In the genomic region with DNA sequence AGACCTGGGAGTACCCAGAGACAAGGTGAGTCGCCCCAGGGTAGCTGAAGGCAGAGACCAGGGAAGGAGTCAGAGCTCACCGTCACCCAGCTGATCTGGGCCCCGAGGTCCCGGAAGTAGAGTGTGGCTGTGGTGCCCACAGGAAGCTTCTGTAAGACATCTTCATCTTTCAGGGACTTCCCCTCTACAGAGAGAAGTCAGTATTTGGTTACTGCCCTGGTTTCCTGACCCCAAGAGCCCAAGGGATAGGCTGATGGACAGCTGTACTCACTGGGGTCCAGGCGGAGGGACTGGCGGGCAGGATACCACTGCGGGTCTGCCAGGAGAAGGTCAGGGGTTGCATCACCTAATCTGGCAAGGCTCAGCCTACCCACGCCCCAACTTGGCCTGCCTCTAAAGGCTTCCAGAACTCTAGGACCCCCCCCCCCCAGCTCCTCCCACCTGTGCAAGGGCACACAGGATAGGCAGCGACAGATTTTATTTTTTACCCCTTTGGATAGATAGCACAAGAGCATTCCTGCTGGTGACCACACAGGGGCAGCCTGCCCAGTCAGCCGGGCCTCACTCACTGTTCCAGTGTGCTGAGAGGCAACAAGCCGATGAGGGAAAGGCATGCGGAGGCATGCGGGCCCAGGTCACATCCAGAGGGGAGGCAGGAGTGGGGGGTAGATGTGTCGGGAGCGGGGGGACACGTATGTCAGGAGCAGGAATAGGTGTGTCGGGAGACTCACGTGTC, we compare ENCODE assay signal across 11 mouse cellular contexts. TPM values are rescaled to one million over a fixed set of nuclear protein-coding genes. Genes with fewer than 3 reads are reported as not detected.
DNase-seq lines count a peak whose midpoint lies in the region; ATAC-seq and TF ChIP-seq lines count a peak whose summit lies in the region.
"Had no signal": no experiment of that assay in that cellular context is flagged by ENCODE, and none has a peak within 500 bp of the region (broad histone marks: within the 10 kb centered on the region; RNA-seq: fewer than 3 reads in every experiment).

No protein-coding gene starts in this region.

- H3K9me3 ChIP-seq in heart, embryonic 11.5 days (replicated peaks; ENCODE audit: control insufficient read depth, low read length), result no peaks in the 10 kb centered on the region
- no peaks in the 10 kb centered on the region for H3K9me3 ChIP-seq in liver, embryonic 12.5 days (replicated peaks)
- H3K9me3 ChIP-seq in midbrain, embryonic 11.5 days (ENCODE audit: control insufficient read depth, low read length), result no peaks in the 10 kb centered on the region
- H3K9me3 ChIP-seq: limb, embryonic 12.5 days had no signal

- H3K36me3 ChIP-seq in heart, embryonic 11.5 days (ENCODE audit: control insufficient read depth, insufficient read depth, low read length), result peaks cover 17% of the 10 kb centered on the region
- H3K36me3 ChIP-seq in liver, embryonic 12.5 days, result peaks cover 65% of the 10 kb centered on the region
- H3K36me3 ChIP-seq in midbrain, embryonic 11.5 days (ENCODE audit: control insufficient read depth, insufficient read depth, low read length), result peaks cover 16% of the 10 kb centered on the region

- WGBS in lung, adult 2 months, result 68% methylated on average over 18 of the region's 18 CpGs
- 75% methylated on average over 17 of the region's 18 CpGs for WGBS in heart, embryonic 11.5 days (ENCODE audit: insufficient replicate concordance)
- 56% methylated on average over 18 of the region's 18 CpGs for WGBS in liver, embryonic 12.5 days (ENCODE audit: insufficient replicate concordance)
- 90% methylated on average over 18 of the region's 18 CpGs for WGBS in midbrain, embryonic 11.5 days

- H3K4me1 ChIP-seq in lung, adult 2 months (ENCODE audit: control insufficient read depth, insufficient read depth, low read length), result peaks cover 3% of the 10 kb centered on the region; the same call in 1 of the 2 replicates
- H3K4me1 ChIP-seq in heart, embryonic 11.5 days (ENCODE audit: control insufficient read depth, insufficient read depth, low read length), result peaks cover 54% of the 10 kb centered on the region
- peaks cover 68% of the 10 kb centered on the region for H3K4me1 ChIP-seq in liver, embryonic 12.5 days
- H3K4me1 ChIP-seq in midbrain, embryonic 11.5 days (ENCODE audit: control insufficient read depth, insufficient read depth, low read length), result peaks cover 8% of the 10 kb centered on the region

- DNase-seq in adrenal gland, adult 2 months, result peak; percentile 17
- DNase-seq in adrenal gland, postnatal 36 days, result no peak
- no peak for DNase-seq in lung, adult 2 months
- no peak for DNase-seq in lung, adult 18-20 months
- DNase-seq in spleen, postnatal 36 days (ENCODE audit: low spot score in 2 of 2), result peak; percentile 81 to 84
- DNase-seq in midbrain, embryonic 11.5 days (ENCODE audit: low spot score, missing footprints), result no peak

- ATAC-seq in heart, embryonic 11.5 days (replicated peaks; ENCODE audit: insufficient number of reproducible peaks, low FRiP score, low TSS enrichment), result no peak
- peak; percentile 6; the same call in 1 of the 2 replicates for ATAC-seq in liver, embryonic 12.5 days
- ATAC-seq in midbrain, embryonic 11.5 days (ENCODE audit: low FRiP score), result no peak

- H3K27ac ChIP-seq in heart, embryonic 11.5 days (ENCODE audit: low read depth, low read length), result no peak overlapping the region
- H3K27ac ChIP-seq in liver, embryonic 12.5 days, result 0 out of 2 replicates have a peak overlapping the region, but pooled peaks have one; percentile 41
- H3K27ac ChIP-seq in midbrain, embryonic 11.5 days (ENCODE audit: low read depth, low read length), result no peak overlapping the region
- H3K27ac ChIP-seq: limb, embryonic 12.5 days had no signal

- H3K4me2 ChIP-seq in heart, embryonic 11.5 days, result no peak overlapping the region
- H3K4me2 ChIP-seq in liver, embryonic 12.5 days, result peak overlapping the region; percentile 12; the same call in 1 of the 2 replicates
- H3K4me2 ChIP-seq in midbrain, embryonic 11.5 days, result no peak overlapping the region
- H3K4me2 ChIP-seq: limb, embryonic 12.5 days had no signal

- 0 out of 2 replicates have a peak overlapping the region, but pooled peaks have one; percentile 5 for H3K9ac ChIP-seq in heart, embryonic 11.5 days (ENCODE audit: low read depth, low read length)
- no peak overlapping the region for H3K9ac ChIP-seq in liver, embryonic 12.5 days
- H3K9ac ChIP-seq in midbrain, embryonic 11.5 days (ENCODE audit: low read length), result no peak overlapping the region
- H3K9ac ChIP-seq: limb, embryonic 12.5 days had no signal

- no peak for TF ChIP-seq CTCF in lung, adult 2 months (IDR thresholded peaks at IDR 0.05; ENCODE audit: insufficient read depth, low read length)

- H3K4me3 ChIP-seq in lung, adult 2 months (replicated peaks; ENCODE audit: extremely low read depth, low read depth, low read length), result peak overlapping the region; percentile 13
- H3K4me3 ChIP-seq in heart, embryonic 11.5 days (ENCODE audit: low read depth, low read length), result no peak overlapping the region
- no peak overlapping the region for H3K4me3 ChIP-seq in liver, embryonic 12.5 days
- H3K4me3 ChIP-seq in midbrain, embryonic 11.5 days (ENCODE audit: low read depth, low read length), result no peak overlapping the region
- H3K4me3 ChIP-seq: limb, embryonic 12.5 days had no signal

- H3K27me3 ChIP-seq in heart, embryonic 11.5 days (ENCODE audit: control insufficient read depth, insufficient read depth, low read length), result no peaks in the 10 kb centered on the region
- no peaks in the 10 kb centered on the region for H3K27me3 ChIP-seq in liver, embryonic 12.5 days (replicated peaks)
- H3K27me3 ChIP-seq in midbrain, embryonic 11.5 days (ENCODE audit: control insufficient read depth, insufficient read depth, low read length), result no peaks in the 10 kb centered on the region
- H3K27me3 ChIP-seq: limb, embryonic 12.5 days had no signal

- TF ChIP-seq POLR2A in lung, adult 2 months (IDR thresholded peaks at IDR 0.05; ENCODE audit: borderline replicate concordance, extremely low read depth, low read depth, low read length), result no peak

RNA-seq across cellular contexts. Expression of a gene that starts 6.8 kb away (rescaled TPM):
- 100 to 1,000 TPM; 209 to 258 TPM for total RNA-seq in adrenal gland, adult 2 months (2021)
- 402 and 495 TPM in 2 replicates for polyA plus RNA-seq in adrenal gland, adult 2 months (2012; rRNA removed)
- 100 to 1,000 TPM; 218 to 228 TPM for total RNA-seq in adrenal gland, postnatal 36 days (2021)
- 269 and 286 TPM in 2 replicates for polyA plus RNA-seq in lung, adult 2 months (2012; rRNA removed)
- 546 and 556 TPM in 2 replicates for polyA plus RNA-seq in heart, embryonic 11.5 days (2014; fragmentation: Nextera tagmentation; extraction: Ambion mirVana)
- polyA plus RNA-seq in liver, embryonic 12.5 days (2016; fragmentation: Nextera tagmentation; extraction: Ambion mirVana), result 290 and 291 TPM in 2 replicates
- polyA plus RNA-seq in midbrain, embryonic 11.5 days (2014; fragmentation: Nextera tagmentation; extraction: Ambion mirVana), result 351 and 359 TPM in 2 replicates

RNA-seq across cellular contexts. Expression of a gene that starts 34.5 kb away (rescaled TPM):
- 100 to 1,000 TPM; 409 to 723 TPM for total RNA-seq in adrenal gland, adult 2 months (2021)
- 1,113 and 1,272 TPM in 2 replicates for polyA plus RNA-seq in adrenal gland, adult 2 months (2012; rRNA removed)
- 100 to 1,000 TPM; 450 to 470 TPM for total RNA-seq in adrenal gland, postnatal 36 days (2021)
- 416 and 565 TPM in 2 replicates for polyA plus RNA-seq in lung, adult 2 months (2012; rRNA removed)
- polyA plus RNA-seq in heart, embryonic 11.5 days (2014; fragmentation: Nextera tagmentation; extraction: Ambion mirVana), result 531 and 534 TPM in 2 replicates
- polyA plus RNA-seq in liver, embryonic 12.5 days (2016; fragmentation: Nextera tagmentation; extraction: Ambion mirVana), result 371 and 378 TPM in 2 replicates
- polyA plus RNA-seq in midbrain, embryonic 11.5 days (2014; fragmentation: Nextera tagmentation; extraction: Ambion mirVana), result 680 and 686 TPM in 2 replicates

RNA-seq across cellular contexts. Expression of a gene that starts 34.7 kb away (rescaled TPM):
- total RNA-seq in adrenal gland, adult 2 months (2021), result 10 to 100 TPM; 21.8 to 61.9 TPM
- 21.8 and 27.3 TPM in 2 replicates for polyA plus RNA-seq in adrenal gland, adult 2 months (2012; rRNA removed)
- total RNA-seq in adrenal gland, postnatal 36 days (2021), result 10 to 100 TPM; 38.5 to 57.2 TPM
- polyA plus RNA-seq in lung, adult 2 months (2012; rRNA removed), result 23.5 and 26.4 TPM in 2 replicates
- polyA plus RNA-seq in heart, embryonic 11.5 days (2014; fragmentation: Nextera tagmentation; extraction: Ambion mirVana), result 51.2 and 51.5 TPM in 2 replicates
- 65.1 and 69.8 TPM in 2 replicates for polyA plus RNA-seq in liver, embryonic 12.5 days (2016; fragmentation: Nextera tagmentation; extraction: Ambion mirVana)
- polyA plus RNA-seq in midbrain, embryonic 11.5 days (2014; fragmentation: Nextera tagmentation; extraction: Ambion mirVana), result 61.1 and 71.3 TPM in 2 replicates

RNA-seq across cellular contexts. Expression of a gene that starts 37.7 kb away (rescaled TPM):
- total RNA-seq in adrenal gland, adult 2 months (2021), result not detected
- not detected in 2 replicates for polyA plus RNA-seq in adrenal gland, adult 2 months (2012; rRNA removed)
- not detected for total RNA-seq in adrenal gland, postnatal 36 days (2021)
- polyA plus RNA-seq in lung, adult 2 months (2012; rRNA removed), result not detected in 2 replicates
- polyA plus RNA-seq in heart, embryonic 11.5 days (2014; fragmentation: Nextera tagmentation; extraction: Ambion mirVana), result 0.08 TPM in 1 of 2 replicates, not detected in the other
- not detected in 2 replicates for polyA plus RNA-seq in liver, embryonic 12.5 days (2016; fragmentation: Nextera tagmentation; extraction: Ambion mirVana)
- not detected in 2 replicates for polyA plus RNA-seq in midbrain, embryonic 11.5 days (2014; fragmentation: Nextera tagmentation; extraction: Ambion mirVana)
- polyA plus RNA-seq: embryonic facial prominence, embryonic 11.5 days; limb, embryonic 12.5 days; stomach, embryonic 16.5 days had no signal

Comparison
In these comparisons a context has a peak if more than half of its experiments do, and no peak if none do; other contexts are left out.
1. DNase-seq: peak in adrenal gland, adult 2 months (single experiment) and spleen, postnatal 36 days (2 of 2); none in adrenal gland, postnatal 36 days (0 of 2), lung, adult 2 months (single experiment), lung, adult 18-20 months (0 of 2) and midbrain, embryonic 11.5 days (single experiment).